Mouse (Mus musculus) midbrain, embryonic 10.5 days (tissue): ENCODE results near the gene Hs2st1. TPM values are rescaled to one million over a fixed set of nuclear protein-coding genes. Genes with fewer than 3 reads are reported as not detected.

Experiments used
- DNase-seq: peaks from one replicate; pipeline ENCODE4 v3.0.0-alpha.2; 2017; ENCODE audit warnings: low spot score
- H3K27ac ChIP-seq: fragments of 300-500 bp; sonication (generic); replicated peaks from 2 replicates; pipeline ENCODE4 v1.5.1; 2016; ENCODE audit warnings: mild to moderate bottlenecking
- H3K27me3 ChIP-seq: fragments of 300-500 bp; sonication (generic); 2 replicates; pipeline ENCODE4 v1.6.1; 2016; ENCODE audit warnings: low read depth, mild to moderate bottlenecking; ENCODE audit not compliant: poor library complexity, severe bottlenecking
- H3K36me3 ChIP-seq: fragments of 300-500 bp; sonication (generic); 2 replicates; pipeline ENCODE4 v1.6.1; 2016; ENCODE audit warnings: mild to moderate bottlenecking, moderate library complexity
- H3K4me1 ChIP-seq: fragments of 300-500 bp; sonication (generic); 2 replicates; pipeline ENCODE4 v1.6.1; 2016
- H3K4me3 ChIP-seq: fragments of 300-500 bp; sonication (generic); 2 replicates; pipeline ENCODE4 v1.5.1; 2016; ENCODE audit warnings: mild to moderate bottlenecking, moderate library complexity
- H3K9me3 ChIP-seq: fragments of 300-500 bp; sonication (generic); replicated peaks from 2 replicates; pipeline ENCODE4 v1.6.1; 2016; ENCODE audit warnings: mild to moderate bottlenecking
- whole genome bisulfite sequencing: fragments of 180-500 bp; shearing (Covaris S2); methylation state at CpG from one replicate; pipeline ENCODE4 v1.1.7; 2016; 5-methylcytosine and 5-hydroxymethylcytosine counted together
- polyA plus RNA-seq: library from polyadenylated mRNA; unstranded; fragments of >200 nt; fragmentation: Nextera tagmentation; extraction: Ambion mirVana; gene quantifications from 2 replicates; pipeline ENCODE4 v1.2.1, GENCODE M21; 2016

The Hs2st1 gene
- polyA plus RNA-seq, 1 experiment from 2014 or later: 15.1 TPM

DNA sequence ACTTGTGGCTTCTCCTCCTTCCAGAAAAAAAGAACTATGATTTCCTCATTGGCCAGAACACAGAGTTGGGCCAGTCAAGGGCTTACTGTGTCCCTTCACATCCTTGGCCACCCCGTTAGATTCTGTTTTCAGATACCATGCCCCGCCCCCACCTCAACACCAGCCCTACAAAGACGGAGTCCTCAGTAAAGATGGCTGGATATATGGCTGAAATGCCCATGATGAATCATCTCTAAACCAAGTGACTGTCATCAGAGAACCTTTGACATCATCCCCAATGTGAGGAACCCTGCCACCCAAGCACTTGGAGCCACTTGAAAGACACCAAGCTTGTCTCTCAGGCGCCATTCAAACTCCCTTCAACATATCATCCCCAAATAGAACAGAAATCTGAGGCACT lies 190.2 kb downstream of the Hs2st1 start:
- Histone ChIP-seq H3K27ac (no peak overlapping the region), H3K27me3 (no peaks in the 10 kb centered on the region), H3K4me1 (peaks cover 33% of the 10 kb centered on the region), H3K9me3 (no peaks in the 10 kb centered on the region), H3K4me3 (no peak overlapping the region), H3K36me3 (no peaks in the 10 kb centered on the region)
- no peak for DNase-seq
- 85% methylated on average over 4 of the region's 4 CpGs for WGBS

Other genes with a start within 250 kb of the Hs2st1 start
- gene Selenof, start 123 bp upstream of the Hs2st1 start, polyA plus RNA-seq: 513 and 526 TPM in 2 replicates
- 65.2 and 71.0 TPM in 2 replicates for gene Sh3glb1, start 150.2 kb upstream of the Hs2st1 start, polyA plus RNA-seq
- gene Clca3a1, start 190.8 kb upstream of the Hs2st1 start, polyA plus RNA-seq: not detected in 2 replicates
- gene Clca3a2, start 249.3 kb upstream of the Hs2st1 start, polyA plus RNA-seq: not detected in 2 replicates